Mouse (Mus musculus): ENCODE data around the gene 9530077C05Rik. TPM values are rescaled to one million over a fixed set of nuclear protein-coding genes. Genes with fewer than 3 reads are reported as not detected.

The 9530077C05Rik gene
- polyA plus RNA-seq, 1 experiment from 2014 or later = 9.8 TPM

DNA sequence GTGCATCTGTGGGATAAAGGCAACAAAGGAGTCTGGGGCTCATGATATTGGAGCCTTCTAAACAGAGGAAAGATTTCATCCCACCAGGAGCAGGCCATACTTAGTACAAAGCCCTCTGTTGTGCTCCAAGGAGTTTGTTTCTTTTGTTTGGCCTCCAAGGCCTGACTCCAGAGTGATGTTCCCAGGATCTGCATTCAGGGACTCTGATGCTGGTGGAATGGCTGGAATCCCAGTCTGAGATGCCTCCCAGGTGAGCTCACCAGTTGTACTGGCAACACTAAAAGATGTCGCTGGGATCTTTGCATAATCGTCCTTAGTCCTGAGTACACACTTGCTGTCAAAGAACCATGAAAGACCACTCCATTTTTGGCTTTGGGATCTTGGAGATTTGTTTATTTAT lies 22.8 kb downstream of the 9530077C05Rik start:
- Histone ChIP-seq H3K36me3 (ENCODE audit: control insufficient read depth, insufficient read depth, low read length) (no peaks in the 10 kb centered on the region), H3K4me3 (ENCODE audit: low read depth, low read length) (no peak overlapping the region), H3K4me2 (replicated peaks; ENCODE audit: low read depth, low read length) (no peak overlapping the region), H3K4me1 (replicated peaks; ENCODE audit: control insufficient read depth, insufficient read depth, low read length) (no peaks in the 10 kb centered on the region), H3K9me3 (ENCODE audit: control insufficient read depth, low read length) (no peaks in the 10 kb centered on the region), H3K27me3 (ENCODE audit: control insufficient read depth, insufficient read depth, low read length) (no peaks in the 10 kb centered on the region), H3K9ac (ENCODE audit: low read depth, low read length) (no peak overlapping the region), H3K27ac (ENCODE audit: low read depth, low read length) (no peak overlapping the region)
- ATAC-seq (ENCODE audit: low FRiP score) = no peak
- DNase-seq (ENCODE audit: low spot score) = no peak
- 95% methylated on average over 2 of the region's 2 CpGs for WGBS

DNA sequence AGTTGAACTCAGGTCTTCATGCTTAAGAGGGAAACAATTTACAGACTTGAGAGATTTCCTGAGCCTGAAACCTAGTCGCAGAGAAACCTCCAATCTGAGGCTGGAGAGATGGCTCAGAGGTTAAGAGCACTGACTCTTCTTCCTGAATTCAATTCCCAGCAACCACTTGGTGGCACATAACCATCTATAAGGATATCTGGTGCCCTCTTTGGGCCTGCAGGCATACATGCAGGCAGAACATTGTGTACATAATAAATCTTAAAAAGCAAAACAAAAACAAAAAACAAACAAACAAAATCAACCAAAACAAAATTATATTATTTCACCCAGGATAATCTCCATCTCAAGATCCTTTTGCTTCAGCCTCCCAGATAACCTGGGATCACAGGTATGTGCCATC lies 27.5 kb downstream of the 9530077C05Rik start:
- H3K9me3 ChIP-seq (ENCODE audit: control insufficient read depth, low read length) = no peaks in the 10 kb centered on the region
- no peak overlapping the region for H3K9ac ChIP-seq (ENCODE audit: low read depth, low read length)
- no peak overlapping the region for H3K27ac ChIP-seq (ENCODE audit: low read depth, low read length)
- no peaks in the 10 kb centered on the region for H3K36me3 ChIP-seq (ENCODE audit: control insufficient read depth, insufficient read depth, low read length)
- ATAC-seq (ENCODE audit: low FRiP score) (no peak), DNase-seq (ENCODE audit: low spot score) (no peak)
- no peak overlapping the region for H3K4me3 ChIP-seq (ENCODE audit: low read depth, low read length)
- no peak overlapping the region for H3K4me2 ChIP-seq (replicated peaks; ENCODE audit: low read depth, low read length)
- no peaks in the 10 kb centered on the region for H3K4me1 ChIP-seq (replicated peaks; ENCODE audit: control insufficient read depth, insufficient read depth, low read length)
- WGBS = 72% methylated on average over 1 of the region's 1 CpGs
- no peaks in the 10 kb centered on the region for H3K27me3 ChIP-seq (ENCODE audit: control insufficient read depth, insufficient read depth, low read length)

DNA sequence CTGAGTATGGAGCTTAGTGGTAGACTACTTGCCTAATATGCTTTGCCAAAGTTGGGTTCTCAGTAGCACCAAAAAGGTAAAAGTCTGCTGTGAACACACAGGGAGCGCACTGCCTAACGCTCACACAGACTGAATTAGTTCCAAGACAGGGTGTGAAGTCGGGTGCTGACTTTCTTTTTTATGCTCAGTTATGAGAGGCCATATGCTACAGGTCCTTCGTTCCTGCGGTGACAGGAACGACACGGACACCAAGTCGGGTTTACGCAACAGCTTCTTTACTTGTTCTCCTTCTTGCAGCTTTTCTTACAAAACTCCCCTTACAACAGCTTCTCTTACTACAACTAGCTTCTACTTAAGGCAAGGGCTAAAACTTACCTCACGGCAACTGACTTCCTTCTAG lies 31.8 kb downstream of the 9530077C05Rik start:
- DNase-seq (ENCODE audit: low spot score) (no peak), ATAC-seq (ENCODE audit: low FRiP score) (no peak)
- H3K4me3 ChIP-seq (ENCODE audit: low read depth, low read length) = no peak overlapping the region
- no peak overlapping the region for H3K4me2 ChIP-seq (replicated peaks; ENCODE audit: low read depth, low read length)
- no peaks in the 10 kb centered on the region for H3K9me3 ChIP-seq (ENCODE audit: control insufficient read depth, low read length)
- H3K27ac ChIP-seq (ENCODE audit: low read depth, low read length) = no peak overlapping the region
- 97% methylated on average over 10 of the region's 10 CpGs for WGBS
- H3K27me3 ChIP-seq (ENCODE audit: control insufficient read depth, insufficient read depth, low read length) = no peaks in the 10 kb centered on the region
- H3K4me1 ChIP-seq (replicated peaks; ENCODE audit: control insufficient read depth, insufficient read depth, low read length) = no peaks in the 10 kb centered on the region
- H3K9ac ChIP-seq (ENCODE audit: low read depth, low read length) = no peak overlapping the region
- no peaks in the 10 kb centered on the region for H3K36me3 ChIP-seq (ENCODE audit: control insufficient read depth, insufficient read depth, low read length)

DNA sequence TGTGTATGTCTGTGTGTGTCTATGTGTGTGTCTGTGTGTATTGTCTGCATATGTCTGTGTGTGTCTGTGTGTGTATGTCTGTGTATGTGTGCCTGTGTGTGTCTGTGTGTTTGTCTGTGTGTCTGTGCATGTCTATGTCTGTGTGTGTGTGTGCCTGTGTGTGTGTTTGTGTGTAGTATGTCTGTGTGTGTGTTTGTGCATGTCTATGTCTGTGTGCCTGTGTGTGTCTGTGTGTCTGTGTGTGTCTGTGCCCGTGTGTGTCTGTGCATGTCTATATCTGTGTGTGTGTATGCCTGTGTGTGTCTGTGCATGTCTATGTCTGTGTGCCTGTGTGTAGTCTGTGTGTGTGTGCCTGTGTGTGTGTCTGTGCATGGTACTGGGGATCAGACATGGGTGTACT lies 33.8 kb downstream of the 9530077C05Rik start:
- H3K9ac ChIP-seq (ENCODE audit: low read depth, low read length) = no peak overlapping the region
- H3K9me3 ChIP-seq (ENCODE audit: control insufficient read depth, low read length) = no peaks in the 10 kb centered on the region
- H3K36me3 ChIP-seq (ENCODE audit: control insufficient read depth, insufficient read depth, low read length) = no peaks in the 10 kb centered on the region
- ATAC-seq (ENCODE audit: low FRiP score) (no peak), DNase-seq (ENCODE audit: low spot score) (no peak)
- no peaks in the 10 kb centered on the region for H3K27me3 ChIP-seq (ENCODE audit: control insufficient read depth, insufficient read depth, low read length)
- no peak overlapping the region for H3K4me3 ChIP-seq (ENCODE audit: low read depth, low read length)
- H3K4me2 ChIP-seq (replicated peaks; ENCODE audit: low read depth, low read length) = no peak overlapping the region
- no peak overlapping the region for H3K27ac ChIP-seq (ENCODE audit: low read depth, low read length)
- WGBS = 84% methylated on average over 1 of the region's 1 CpGs
- no peaks in the 10 kb centered on the region for H3K4me1 ChIP-seq (replicated peaks; ENCODE audit: control insufficient read depth, insufficient read depth, low read length)

DNA sequence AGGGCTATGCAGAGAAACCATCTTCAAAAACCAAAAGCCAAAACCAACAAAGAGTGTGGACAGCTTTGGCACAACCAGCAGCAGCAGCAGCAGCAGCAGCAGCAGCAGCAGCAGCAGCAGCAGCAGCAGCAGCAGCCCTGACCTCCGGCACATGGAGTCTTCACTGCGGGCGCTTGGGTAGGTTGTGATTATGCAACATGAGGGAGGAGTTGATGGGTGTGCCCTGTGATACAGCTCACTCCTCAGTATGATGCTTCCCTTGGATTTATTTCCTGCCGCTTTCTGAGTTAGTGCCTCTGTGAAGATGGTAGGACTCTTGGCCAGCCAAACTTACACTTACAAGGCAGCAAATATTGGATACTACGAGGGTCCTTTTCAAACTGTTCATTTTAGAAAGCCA lies 35.9 kb downstream of the 9530077C05Rik start:
- no peak overlapping the region for H3K4me2 ChIP-seq (replicated peaks; ENCODE audit: low read depth, low read length)
- no peak for DNase-seq (ENCODE audit: low spot score)
- WGBS = 86% methylated on average over 5 of the region's 5 CpGs
- no peak overlapping the region for H3K27ac ChIP-seq (ENCODE audit: low read depth, low read length)
- no peaks in the 10 kb centered on the region for H3K4me1 ChIP-seq (replicated peaks; ENCODE audit: control insufficient read depth, insufficient read depth, low read length)
- H3K27me3 ChIP-seq (ENCODE audit: control insufficient read depth, insufficient read depth, low read length) = no peaks in the 10 kb centered on the region
- no peak overlapping the region for H3K4me3 ChIP-seq (ENCODE audit: low read depth, low read length)
- H3K9me3 ChIP-seq (ENCODE audit: control insufficient read depth, low read length) = no peaks in the 10 kb centered on the region
- no peak for ATAC-seq (ENCODE audit: low FRiP score)
- H3K9ac ChIP-seq (ENCODE audit: low read depth, low read length) = no peak overlapping the region
- H3K36me3 ChIP-seq (ENCODE audit: control insufficient read depth, insufficient read depth, low read length) = 0 out of 2 replicates have a peak, but pooled peaks cover 2% of the 10 kb centered on the region

DNA sequence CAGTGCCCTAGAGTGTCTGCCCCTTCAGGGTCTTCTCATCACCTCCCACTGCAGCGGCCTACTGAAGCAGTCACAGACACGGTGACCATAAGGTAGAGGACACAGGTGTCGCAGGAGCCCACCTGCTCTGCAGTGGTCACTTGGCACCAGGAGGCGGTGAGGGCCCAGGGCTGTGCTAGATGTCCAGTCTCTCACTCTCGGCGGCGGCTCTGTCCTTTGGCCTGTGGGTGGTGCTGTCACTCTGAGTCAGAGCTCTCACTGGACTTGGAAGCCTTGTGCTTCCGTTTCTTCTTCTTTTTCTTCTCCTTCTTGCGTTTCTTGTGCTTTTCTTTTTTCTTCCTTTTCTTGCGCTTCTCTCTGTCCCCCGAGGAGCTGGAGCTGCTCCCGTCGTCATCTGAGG lies 37.1 kb downstream of the 9530077C05Rik start:
- Histone ChIP-seq H3K36me3 (ENCODE audit: control insufficient read depth, insufficient read depth, low read length) (peaks cover 6% of the 10 kb centered on the region; the same call in 1 of the 2 replicates), H3K27ac (ENCODE audit: low read depth, low read length) (no peak overlapping the region), H3K4me3 (ENCODE audit: low read depth, low read length) (no peak overlapping the region), H3K27me3 (ENCODE audit: control insufficient read depth, insufficient read depth, low read length) (no peaks in the 10 kb centered on the region), H3K9me3 (ENCODE audit: control insufficient read depth, low read length) (no peaks in the 10 kb centered on the region), H3K9ac (ENCODE audit: low read depth, low read length) (no peak overlapping the region), H3K4me1 (replicated peaks; ENCODE audit: control insufficient read depth, insufficient read depth, low read length) (no peaks in the 10 kb centered on the region), H3K4me2 (replicated peaks; ENCODE audit: low read depth, low read length) (no peak overlapping the region)
- WGBS = 89% methylated on average over 13 of the region's 13 CpGs
- no peak for DNase-seq (ENCODE audit: low spot score)
- ATAC-seq (ENCODE audit: low FRiP score) = no peak

DNA sequence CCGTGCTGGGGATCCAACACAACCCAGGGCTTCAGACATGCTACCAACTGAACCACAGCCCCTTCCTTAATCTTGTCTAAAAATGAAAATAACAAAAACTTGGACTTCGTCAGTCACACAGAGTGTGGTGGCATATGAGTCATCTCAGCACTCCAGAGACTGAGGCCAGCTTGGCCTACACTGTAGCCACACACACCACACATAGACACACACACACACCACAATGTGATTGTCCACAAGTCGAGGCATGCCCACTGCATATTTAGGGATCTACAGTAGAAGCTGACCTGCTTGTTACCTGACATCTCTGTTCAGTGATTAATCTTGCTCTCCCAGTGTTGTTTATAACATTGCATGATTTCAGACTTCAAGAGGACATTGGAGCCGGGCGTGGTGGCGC lies 37.9 kb downstream of the 9530077C05Rik start:
- ATAC-seq (ENCODE audit: low FRiP score) = no peak
- H3K4me3 ChIP-seq (ENCODE audit: low read depth, low read length) = no peak overlapping the region
- H3K27ac ChIP-seq (ENCODE audit: low read depth, low read length) = no peak overlapping the region
- no peaks in the 10 kb centered on the region for H3K4me1 ChIP-seq (replicated peaks; ENCODE audit: control insufficient read depth, insufficient read depth, low read length)
- DNase-seq (ENCODE audit: low spot score) = no peak
- H3K27me3 ChIP-seq (ENCODE audit: control insufficient read depth, insufficient read depth, low read length) = no peaks in the 10 kb centered on the region
- H3K36me3 ChIP-seq (ENCODE audit: control insufficient read depth, insufficient read depth, low read length) = peaks cover 6% of the 10 kb centered on the region; the same call in 1 of the 2 replicates
- no peaks in the 10 kb centered on the region for H3K9me3 ChIP-seq (ENCODE audit: control insufficient read depth, low read length)
- H3K4me2 ChIP-seq (replicated peaks; ENCODE audit: low read depth, low read length) = no peak overlapping the region
- 95% methylated on average over 6 of the region's 6 CpGs for WGBS
- H3K9ac ChIP-seq (ENCODE audit: low read depth, low read length) = no peak overlapping the region

DNA sequence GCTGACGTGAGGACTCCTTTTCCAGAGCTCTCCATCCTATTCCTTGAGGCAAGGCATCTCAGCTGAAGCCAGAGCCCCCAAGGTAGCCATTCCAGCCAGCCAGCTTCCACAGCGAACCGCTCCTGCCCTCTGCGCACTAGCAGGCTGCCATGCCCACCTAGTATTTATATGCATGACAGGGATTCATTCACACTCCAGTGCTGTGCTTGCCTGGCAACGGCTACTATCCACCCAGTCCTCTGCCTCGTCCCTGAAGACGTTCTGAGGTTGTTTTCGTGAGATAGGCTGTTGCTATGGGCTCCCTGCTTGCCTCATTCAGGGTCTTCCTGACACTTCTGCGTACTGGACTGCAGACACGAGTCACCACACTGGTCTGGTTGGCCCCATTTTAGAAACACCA lies 41.4 kb downstream of the 9530077C05Rik start:
- Histone ChIP-seq H3K4me2 (replicated peaks; ENCODE audit: low read depth, low read length) (no peak overlapping the region), H3K4me3 (ENCODE audit: low read depth, low read length) (no peak overlapping the region), H3K27me3 (ENCODE audit: control insufficient read depth, insufficient read depth, low read length) (no peaks in the 10 kb centered on the region), H3K4me1 (replicated peaks; ENCODE audit: control insufficient read depth, insufficient read depth, low read length) (no peaks in the 10 kb centered on the region), H3K27ac (ENCODE audit: low read depth, low read length) (no peak overlapping the region), H3K9me3 (ENCODE audit: control insufficient read depth, low read length) (no peaks in the 10 kb centered on the region), H3K9ac (ENCODE audit: low read depth, low read length) (no peak overlapping the region), H3K36me3 (ENCODE audit: control insufficient read depth, insufficient read depth, low read length) (peaks cover 10% of the 10 kb centered on the region)
- 90% methylated on average over 10 of the region's 10 CpGs for WGBS
- no peak for DNase-seq (ENCODE audit: low spot score)
- ATAC-seq (ENCODE audit: low FRiP score) = no peak

DNA sequence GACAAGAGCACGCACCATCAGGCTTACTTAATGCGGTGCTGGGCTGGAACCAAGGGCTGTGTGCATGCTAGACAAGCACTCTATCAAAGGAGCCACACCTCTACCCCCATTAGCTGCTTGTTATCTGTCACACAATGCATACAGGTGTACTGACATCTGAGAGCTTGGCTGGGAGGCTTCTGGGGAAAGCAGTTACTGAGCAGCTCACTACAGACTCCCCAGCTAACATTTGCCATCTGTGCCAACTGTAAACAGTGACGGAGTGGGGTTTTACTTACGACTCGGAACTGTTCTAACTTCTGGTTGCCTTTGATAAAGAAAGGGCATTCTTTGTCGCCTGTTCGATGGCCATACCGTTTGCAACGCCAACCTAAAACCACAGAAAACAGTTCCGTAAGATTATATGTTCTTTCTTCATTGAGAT lies 42.2 kb downstream of the 9530077C05Rik start:
- no peak overlapping the region for H3K9ac ChIP-seq (ENCODE audit: low read depth, low read length)
- 95% methylated on average over 10 of the region's 10 CpGs for WGBS
- peaks cover 10% of the 10 kb centered on the region for H3K36me3 ChIP-seq (ENCODE audit: control insufficient read depth, insufficient read depth, low read length)
- no peaks in the 10 kb centered on the region for H3K4me1 ChIP-seq (replicated peaks; ENCODE audit: control insufficient read depth, insufficient read depth, low read length)
- no peak overlapping the region for H3K4me3 ChIP-seq (ENCODE audit: low read depth, low read length)
- H3K27me3 ChIP-seq (ENCODE audit: control insufficient read depth, insufficient read depth, low read length) = no peaks in the 10 kb centered on the region
- no peak overlapping the region for H3K4me2 ChIP-seq (replicated peaks; ENCODE audit: low read depth, low read length)
- ATAC-seq (ENCODE audit: low FRiP score) (no peak), DNase-seq (ENCODE audit: low spot score) (no peak)
- no peaks in the 10 kb centered on the region for H3K9me3 ChIP-seq (ENCODE audit: control insufficient read depth, low read length)
- no peak overlapping the region for H3K27ac ChIP-seq (ENCODE audit: low read depth, low read length)
